Mouse (Mus musculus): Measurements from ENCODE around the gene Hif1an. TPM values are rescaled to one million over a fixed set of nuclear protein-coding genes. Genes with fewer than 3 reads are reported as not detected.
A peak's percentile ranks its signal among the peaks of the same experiment; 100 is the strongest.

The Hif1an gene
- total RNA-seq, 2 experiments from 2014 or later = 54.3 to 59.0 TPM

GRCm38 (mm10) chr19:44554861-44555590 lies 7.6 kb upstream of the Hif1an start, which contains the start of gene Ndufb8:
TSS of gene Ndufb8 (minus strand) at chr19:44555440.
- DNase-seq = peak; percentile 98
- intact Hi-C loops (cut with DNase I) = no loop called here

GRCm38 (mm10) chr19:44564006-44564405 lies 1.4 kb downstream of the Hif1an start:
- intact Hi-C loops (cut with DNase I) = no loop called here

GRCm38 (mm10) chr19:44567763-44568162 lies 5.1 kb downstream of the Hif1an start:
- intact Hi-C loops (cut with DNase I) = no loop called here
- DNase-seq = no peak

More at GRCm38 (mm10) chr19:44564006-44564405, 1.4 kb downstream of the Hif1an start:
- no peak for DNase-seq

GRCm38 (mm10) chr19:44576275-44576674 lies 13.6 kb downstream of the Hif1an start:
- intact Hi-C loops (cut with DNase I) = no loop called here
- DNase-seq = no peak

GRCm38 (mm10) chr19:44578038-44578437 lies 15.4 kb downstream of the Hif1an start:
- intact Hi-C loops (cut with DNase I) = no loop called here
- DNase-seq = no peak

GRCm38 (mm10) chr19:44582103-44582502 lies 19.5 kb downstream of the Hif1an start:
- intact Hi-C loops (cut with DNase I) = loop anchor here (1.0 to 10.0 kb wide), 3 partner anchors 173 to 453 kb away; no protein-coding TSS in a partner anchor
- DNase-seq = no peak

GRCm38 (mm10) chr19:44582638-44583309 lies 20.1 kb downstream of the Hif1an start:
- DNase-seq = peak; percentile 90 to 95
- intact Hi-C loops (cut with DNase I) = loop anchor here (1.0 to 10.0 kb wide), 3 partner anchors 172 to 452 kb away; no protein-coding TSS in a partner anchor

GRCm38 (mm10) chr19:44588036-44588435 lies 25.4 kb downstream of the Hif1an start:
- intact Hi-C loops (cut with DNase I) = loop anchor here (10.0 kb wide), 1 partner anchor 447 kb away; no protein-coding TSS in a partner anchor
- no peak for DNase-seq

GRCm38 (mm10) chr19:44589591-44590223 lies 27.1 kb downstream of the Hif1an start:
- intact Hi-C loops (cut with DNase I) = loop anchor here (10.0 kb wide), 1 partner anchor 445 kb away; no protein-coding TSS in a partner anchor
- no peak for DNase-seq

- intact Hi-C loops (cut with DNase I) = no loop called here
Measured at GRCm38 (mm10) chr19:44590992-44591391, 28.3 kb downstream of the Hif1an start.

GRCm38 (mm10) chr19:44591638-44592037 lies 29.0 kb downstream of the Hif1an start:
- intact Hi-C loops (cut with DNase I) = no loop called here
- no peak for DNase-seq

More at GRCm38 (mm10) chr19:44590992-44591391, 28.3 kb downstream of the Hif1an start:
- DNase-seq = no peak

GRCm38 (mm10) chr19:44594180-44594579 lies 31.5 kb downstream of the Hif1an start:
- intact Hi-C loops (cut with DNase I) = no loop called here
- DNase-seq = no peak

- intact Hi-C loops (cut with DNase I) = no loop called here
- no peak for DNase-seq
Measured at GRCm38 (mm10) chr19:44618166-44618565, 55.5 kb downstream of the Hif1an start.

Other genes starting within 250 kb of the Hif1an start
- gene Scd4, start 229.8 kb upstream of the Hif1an start, total RNA-seq (2021) = 10 to 100 TPM in 1 of 2 experiments, 1 to 10 TPM in 1; 8.2 to 15.2 TPM
- 10 to 100 TPM; 25.8 to 78.5 TPM for gene Scd1, start 155.0 kb upstream of the Hif1an start, total RNA-seq (2021)
- gene Wnt8b, start 69.4 kb upstream of the Hif1an start, total RNA-seq (2021) = not detected
- gene Sec31b, start 17.0 kb upstream of the Hif1an start, total RNA-seq (2021) = 1 to 10 TPM; 7.6 to 8.5 TPM
- gene Gm20538, start 10.0 kb upstream of the Hif1an start, total RNA-seq (2021) = not detected
- 1,000 to 10,000 TPM; 2,008 to 2,098 TPM for gene Ndufb8, start 7.4 kb upstream of the Hif1an start, total RNA-seq (2021)
- not detected for gene Pax2, start 193.2 kb downstream of the Hif1an start, total RNA-seq (2021)

Data from heart, postnatal 36 days (tissue).